Mouse (Mus musculus) adipocyte (in vitro differentiated cells): ENCODE results near the gene Cpvl.

Source experiments
- DNase-seq: peaks from one replicate; pipeline ENCODE4 v3.0.0-alpha.2; 2016; ENCODE audit warnings: low spot score

Gene Cpvl

DNA sequence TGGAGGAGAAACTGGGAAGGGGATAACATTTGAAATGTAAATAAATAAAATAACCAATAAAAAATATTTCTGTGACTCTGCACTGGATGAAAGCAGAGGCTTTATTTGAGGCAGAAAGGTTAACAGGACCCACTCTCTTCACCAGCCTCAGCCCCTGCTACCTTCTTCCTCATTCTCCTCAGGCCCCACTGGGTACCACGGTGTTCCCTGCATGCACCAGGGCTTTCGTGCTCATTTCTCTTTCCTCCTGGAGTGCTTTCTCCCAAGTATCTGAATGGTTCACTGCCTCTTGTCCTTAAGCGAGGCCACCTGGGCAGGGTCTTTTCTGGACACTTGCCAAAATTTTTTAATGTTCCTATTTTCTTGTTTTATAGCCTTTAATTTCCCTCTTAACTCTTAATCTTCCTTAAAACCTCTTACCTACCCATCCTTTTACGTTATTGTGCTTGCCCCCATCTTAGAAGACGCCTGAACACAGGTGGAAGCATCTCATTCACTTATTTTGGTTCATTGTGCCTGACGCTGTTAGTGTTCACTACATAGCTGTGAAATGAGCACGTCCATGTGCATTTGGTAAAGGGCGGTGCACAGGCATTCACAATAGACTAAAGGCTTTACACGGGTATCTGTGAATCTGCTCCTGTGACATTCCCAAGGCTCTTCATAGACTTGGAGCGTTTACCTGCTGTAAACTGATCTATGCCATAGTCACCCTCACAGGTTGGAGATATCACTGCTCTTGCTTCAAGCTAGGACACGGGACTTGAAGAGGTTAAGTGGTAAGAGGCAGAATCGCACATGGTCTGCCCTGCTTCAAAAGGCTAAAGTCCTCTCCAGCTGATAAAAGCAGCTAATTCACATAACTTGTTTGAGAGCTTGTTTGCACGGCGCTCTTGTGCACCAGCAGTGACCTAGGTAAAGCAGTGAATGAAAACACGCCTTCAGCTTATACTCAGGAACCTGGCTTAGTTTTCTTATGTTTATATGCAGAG lies 41.0 kb downstream of the Cpvl start:
- DNase-seq = no peak

- DNase-seq = no peak
These were observed 46.9 kb downstream of the Cpvl start for GRCm38 (mm10) chr6:53931605-53932004.

DNA sequence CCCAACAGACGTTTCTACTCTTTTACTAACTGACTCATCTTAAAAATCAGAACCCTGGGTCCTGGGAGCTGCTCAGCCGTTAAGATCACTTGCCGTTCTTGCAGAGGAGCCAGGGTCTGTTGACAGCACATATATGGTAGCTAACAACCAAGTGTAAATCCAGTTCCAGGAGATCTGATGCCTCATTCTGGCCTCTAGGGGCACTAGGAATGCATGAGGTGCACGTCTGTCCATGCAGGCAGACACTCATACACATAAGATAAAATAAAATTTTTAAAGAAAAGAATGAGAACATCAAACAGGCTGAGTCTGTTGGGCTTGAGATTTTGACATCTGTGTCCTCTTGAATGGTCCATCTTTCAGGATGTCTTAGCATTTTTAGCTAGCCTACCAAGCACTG lies 48.6 kb downstream of the Cpvl start:
- no peak for DNase-seq

DNA sequence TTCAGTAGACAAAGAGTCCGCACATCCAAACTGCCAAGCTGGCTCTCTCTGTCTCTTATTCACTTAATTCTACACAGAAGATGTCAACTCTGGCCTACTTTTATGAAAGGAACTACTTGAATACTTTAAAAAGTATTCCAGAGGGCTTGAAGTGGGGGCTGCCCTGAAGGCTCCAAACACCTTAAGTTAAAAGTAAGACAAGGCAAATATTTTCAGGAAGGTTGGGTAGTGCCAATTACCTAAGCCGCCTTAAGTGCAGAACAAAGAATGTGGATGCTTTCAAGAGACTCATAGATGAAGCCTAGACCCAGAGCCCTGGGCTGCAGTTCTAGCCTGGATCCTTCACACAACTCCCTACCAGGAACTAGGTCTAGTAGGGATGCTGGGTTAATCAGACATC lies 52.3 kb downstream of the Cpvl start:
- DNase-seq = no peak

GRCm38 (mm10) chr6:53925192-53925591 lies 53.3 kb downstream of the Cpvl start:
- no peak for DNase-seq

GRCm38 (mm10) chr6:53920041-53920440 lies 58.4 kb downstream of the Cpvl start:
- no peak for DNase-seq

- DNase-seq = no peak
These were observed 61.4 kb downstream of the Cpvl start for GRCm38 (mm10) chr6:53917026-53917558.

- no peak for DNase-seq
These were observed 63.1 kb downstream of the Cpvl start for GRCm38 (mm10) chr6:53915347-53915746.

GRCm38 (mm10) chr6:53913151-53913550 lies 65.3 kb downstream of the Cpvl start:
- DNase-seq = no peak

- no peak for DNase-seq
These were observed 66.2 kb downstream of the Cpvl start for GRCm38 (mm10) chr6:53912112-53912782.

DNA sequence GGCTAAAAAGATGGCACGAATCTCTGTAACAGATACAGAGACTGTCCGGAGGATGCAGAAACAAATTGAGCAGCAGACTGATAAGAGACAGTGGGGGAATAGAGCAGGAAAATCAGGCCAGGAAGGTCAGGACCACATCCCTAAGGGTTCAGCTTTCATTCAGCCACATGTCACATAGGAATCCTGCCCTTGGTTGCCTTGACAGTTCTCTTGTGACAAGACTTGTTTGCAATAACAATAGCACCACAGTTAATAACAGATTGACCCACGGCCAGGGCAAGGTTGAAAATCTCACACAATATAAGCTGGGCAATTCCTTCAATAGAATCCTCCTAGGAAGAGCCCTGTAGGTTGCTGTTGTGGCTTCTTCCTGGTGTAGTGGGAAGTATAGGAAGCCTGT lies 68.5 kb downstream of the Cpvl start:
- DNase-seq = no peak

- no peak for DNase-seq
These were observed 69.0 kb downstream of the Cpvl start for GRCm38 (mm10) chr6:53909446-53909845.

DNA sequence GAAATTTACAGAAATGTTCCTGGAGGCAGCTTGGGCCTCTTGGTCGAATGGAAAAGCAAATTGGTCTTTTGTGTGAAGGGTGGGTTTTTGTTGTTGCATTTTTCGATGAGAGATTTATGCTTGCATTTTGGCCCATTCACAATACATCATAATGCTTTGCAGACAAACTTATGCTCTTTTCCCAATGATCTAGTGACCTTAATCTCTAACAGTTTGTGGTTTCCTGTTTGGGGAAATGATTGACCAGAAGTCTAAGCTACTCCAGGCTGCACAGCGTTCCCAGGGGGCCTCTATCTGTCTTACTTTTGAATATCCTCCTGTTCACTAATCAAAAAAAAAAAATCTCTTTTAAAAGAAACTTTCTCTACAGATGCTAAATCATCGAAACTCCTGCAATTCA lies 71.6 kb downstream of the Cpvl start:
- no peak for DNase-seq

DNA sequence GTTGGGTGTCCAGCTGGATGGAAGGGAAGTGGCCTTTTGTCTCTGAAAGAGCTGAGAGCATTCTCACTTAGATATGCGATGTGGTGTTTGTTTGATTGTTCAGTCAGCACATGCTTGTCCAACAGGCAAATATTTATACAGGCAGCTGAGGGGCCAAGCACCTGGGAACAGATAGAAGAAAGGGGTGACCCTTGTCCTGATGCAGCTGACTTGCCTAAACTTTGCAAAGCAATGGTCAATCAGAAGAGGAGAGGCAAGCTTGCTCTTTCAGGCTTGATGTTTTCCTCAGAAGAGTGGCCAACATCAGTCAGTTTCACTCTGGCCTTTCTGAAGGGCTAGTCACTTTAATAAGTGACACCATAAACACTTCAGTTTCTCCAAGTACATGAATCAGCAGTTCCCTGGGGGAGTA lies 72.4 kb downstream of the Cpvl start:
- DNase-seq = no peak

GRCm38 (mm10) chr6:53905576-53905975 lies 72.9 kb downstream of the Cpvl start:
- DNase-seq = no peak

DNA sequence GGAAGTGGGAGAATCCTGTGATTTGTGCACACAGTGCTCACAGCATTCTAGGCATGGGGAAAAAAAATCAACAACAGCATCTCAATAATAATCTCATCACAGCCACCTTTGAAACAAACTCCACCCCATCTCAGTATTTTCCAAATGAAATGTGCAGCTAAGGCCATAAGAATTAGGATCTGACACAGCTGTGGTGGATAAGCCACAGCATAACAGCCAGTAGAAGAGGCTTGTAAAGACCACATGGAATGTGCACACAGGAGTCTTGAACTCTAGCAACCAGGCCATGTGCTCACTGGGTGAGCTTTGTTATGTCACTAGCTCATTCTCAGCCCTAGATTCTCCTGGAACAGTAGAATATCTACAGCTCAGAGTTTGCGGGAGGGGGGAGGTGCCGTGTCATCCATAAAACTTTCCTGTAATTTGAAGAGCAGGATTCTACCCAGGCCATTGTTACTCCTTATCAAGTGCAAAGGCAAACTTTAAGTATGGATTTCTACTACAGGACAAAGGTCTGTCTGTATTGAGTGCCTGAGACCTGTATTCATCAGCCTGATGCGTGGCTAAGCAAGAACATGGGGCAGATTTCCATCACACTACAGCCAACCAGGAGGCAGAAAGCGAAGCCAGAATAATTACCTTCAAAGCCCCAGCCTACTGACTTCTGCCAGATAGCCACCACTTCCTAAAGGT lies 73.6 kb downstream of the Cpvl start:
- DNase-seq = no peak

- DNase-seq = peak; percentile 37
These were observed 74.3 kb downstream of the Cpvl start for GRCm38 (mm10) chr6:53904186-53904585.

DNA sequence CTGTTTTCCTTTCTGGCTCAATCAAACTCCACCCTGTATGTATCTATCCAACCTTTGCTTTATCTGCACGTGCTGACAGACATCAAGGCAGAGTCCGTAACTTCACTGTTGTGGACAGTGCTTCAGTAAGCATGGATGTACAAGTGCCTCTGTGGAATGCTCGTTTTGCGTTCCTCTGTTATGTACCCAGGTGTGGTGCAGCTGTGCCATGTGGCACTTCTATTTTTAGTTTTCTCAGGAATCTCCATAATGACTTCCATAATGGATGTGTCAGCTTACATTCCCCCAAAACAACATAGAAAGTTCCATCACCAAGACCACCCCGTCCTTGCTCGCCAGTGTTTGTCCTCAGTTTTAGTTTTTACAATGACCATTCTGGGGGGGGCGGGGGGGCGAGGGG lies 76.7 kb downstream of the Cpvl start:
- DNase-seq = no peak

- DNase-seq = no peak
These were observed 80.5 kb downstream of the Cpvl start for GRCm38 (mm10) chr6:53897872-53898464.

- DNase-seq = no peak
These were observed 81.3 kb downstream of the Cpvl start for GRCm38 (mm10) chr6:53897126-53897525.

DNA sequence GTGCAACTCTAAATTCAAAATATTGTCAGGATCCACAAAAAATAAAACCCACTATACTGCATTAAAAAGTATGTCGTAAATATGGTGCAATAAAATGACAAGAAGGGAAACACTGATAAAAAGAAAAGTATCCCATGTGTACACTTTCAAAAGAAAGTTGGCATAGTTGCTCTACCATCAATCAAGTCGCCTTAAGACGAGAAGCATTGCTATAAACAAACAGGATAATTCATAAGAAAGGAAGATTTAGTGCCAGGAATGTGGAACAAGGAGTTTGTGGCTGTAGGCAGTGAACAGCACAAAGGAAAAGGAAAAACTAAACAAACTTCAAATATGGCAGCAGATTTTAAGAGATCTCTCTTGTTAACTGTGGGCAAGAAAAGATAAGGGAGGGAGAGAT lies 84.7 kb downstream of the Cpvl start:
- DNase-seq = no peak

DNA sequence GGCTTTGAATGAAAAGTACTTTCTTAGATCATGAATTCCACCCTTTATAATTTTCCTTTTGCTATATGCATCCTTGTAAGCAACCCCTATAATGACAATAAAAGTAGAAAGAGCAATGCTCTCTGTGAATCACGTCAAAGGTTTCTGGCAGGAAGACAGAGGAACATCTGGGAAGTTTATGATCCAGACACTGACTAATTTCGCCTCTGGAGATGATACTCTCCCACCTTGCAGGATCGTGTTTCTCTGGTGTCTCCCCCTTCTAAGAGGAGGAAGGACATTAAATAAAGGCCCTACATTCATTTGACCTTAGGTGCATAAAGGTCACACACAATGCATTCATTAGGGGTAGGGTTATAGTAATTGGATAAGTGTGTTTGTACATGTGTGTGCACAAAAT lies 87.4 kb downstream of the Cpvl start:
- DNase-seq = no peak
